Mouse (Mus musculus) urinary bladder, postnatal 10 days (tissue): ENCODE data around the gene Olfr1238.

Experiments
- DNase-seq: peaks from one replicate; pipeline ENCODE4 v3.0.0; 2022; ENCODE audit warnings: low spot score

Gene Olfr1238

GRCm38 (mm10) chr2:89409576-89409975 lies at the start of gene Olfr1238:
Gene Olfr1238, minus strand, starts transcription at chr2:89409676.
- DNase-seq, result no peak

DNA sequence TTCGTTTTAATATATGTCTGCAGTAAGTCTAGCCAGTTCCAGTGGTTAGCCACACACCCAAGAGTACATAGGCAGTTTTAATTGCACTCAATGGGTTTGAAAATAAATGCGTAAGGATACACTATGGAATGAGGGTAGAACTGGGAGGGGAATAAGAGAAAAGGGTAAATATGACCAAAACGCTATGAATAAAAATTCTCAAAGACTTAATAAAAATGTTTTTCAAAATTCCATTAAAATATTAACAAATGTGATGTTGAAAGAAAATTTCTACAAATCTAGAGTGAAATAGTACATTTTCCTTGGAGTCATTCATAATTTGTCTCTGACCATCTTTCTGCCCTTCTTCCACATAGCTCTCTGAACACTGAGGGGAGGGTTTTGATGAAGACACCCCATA lies 33.4 kb upstream of the Olfr1238 start, which contains the start of gene Olfr1240:
Gene Olfr1240, minus strand, starts transcription at position 101 of the 400 bp plus-strand sequence.
- DNase-seq, result no peak

DNA sequence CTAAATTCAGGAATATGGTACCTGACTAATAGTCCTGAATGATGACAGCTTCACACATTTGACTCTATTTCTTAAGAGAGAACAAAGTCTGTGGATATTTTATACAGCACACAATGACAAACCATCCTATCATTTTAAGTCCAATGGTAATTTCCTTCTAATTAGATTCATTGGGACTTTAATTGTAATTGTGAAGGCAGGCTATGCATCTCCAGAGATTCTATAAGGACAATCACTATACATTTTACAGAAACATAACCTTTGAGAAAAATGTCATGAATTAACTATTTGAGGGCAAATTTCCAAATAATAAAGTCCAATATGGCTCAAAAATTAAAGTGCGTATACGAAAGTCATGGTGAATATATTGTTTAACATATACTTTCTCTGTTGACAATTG lies 10.8 kb upstream of the Olfr1238 start, which contains the start of gene Olfr1239:
Gene Olfr1239, minus strand, starts transcription at position 101 of the 400 bp plus-strand sequence.
- DNase-seq, result no peak

- no peak for DNase-seq
These were observed 5.1 kb upstream of the Olfr1238 start for GRCm38 (mm10) chr2:89414557-89414956.

DNA sequence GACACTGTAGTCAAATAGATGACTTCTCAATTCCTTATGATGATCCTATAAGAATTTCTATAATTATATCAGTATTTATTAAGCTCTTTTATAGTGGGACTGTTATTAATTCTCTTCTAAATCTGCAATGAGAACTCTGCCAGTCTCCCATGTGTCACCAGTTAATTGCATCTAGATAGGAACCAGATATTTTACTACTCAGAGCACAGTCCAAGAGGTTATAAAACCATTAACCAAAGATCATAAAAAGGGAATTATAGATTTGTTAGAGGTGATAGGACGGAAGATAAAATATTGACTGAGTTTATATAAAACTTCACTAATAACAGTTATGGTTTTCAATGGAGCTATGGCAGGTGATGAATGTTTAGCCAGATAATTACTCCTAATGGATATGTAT lies 8.6 kb downstream of the Olfr1238 start:
- no peak for DNase-seq

- no peak for DNase-seq
These were observed 44.7 kb downstream of the Olfr1238 start, which contains the start of gene Olfr1234 for GRCm38 (mm10) chr2:89364765-89365164. Gene Olfr1234, minus strand, starts transcription at chr2:89364865.
